Mouse (Mus musculus) hindbrain, postnatal 0 days (tissue): ENCODE results near the gene BC030867. TPM values are rescaled to one million over a fixed set of nuclear protein-coding genes. Genes with fewer than 3 reads are reported as not detected.
"Not testable (repeated sequence)": the region's sequence is repeated elsewhere in the genome, so short reads cannot be mapped to it uniquely, and the experiment has no call there.

ENCODE experiments used
- ATAC-seq: fragments of 200-750 bp; cut with Nextera tagmentation; 2 replicates; pipeline ENCODE4 v1.8.0; 2017; ENCODE audit warnings: mild to moderate bottlenecking, moderate TSS enrichment, moderate library complexity
- DNase-seq: peaks from one replicate; pipeline ENCODE4 v3.0.0-alpha.2; 2015; ENCODE audit warnings: low spot score
- H3K27ac ChIP-seq: fragments of 300-500 bp; sonication (generic); 2 replicates; pipeline ENCODE4 v1.5.1; 2014; ENCODE audit warnings: mild to moderate bottlenecking
- H3K27me3 ChIP-seq: fragments of 300-500 bp; sonication (generic); 2 replicates; pipeline ENCODE4 v1.6.1; 2014; ENCODE audit warnings: low read length, mixed read lengths; ENCODE audit not compliant: insufficient read depth
- H3K36me3 ChIP-seq: fragments of 300-500 bp; sonication (generic); 2 replicates; pipeline ENCODE4 v1.6.1; 2014; ENCODE audit warnings: low read length, mixed read lengths; ENCODE audit not compliant: insufficient read depth
- H3K4me1 ChIP-seq: fragments of 300-500 bp; sonication (generic); 2 replicates; pipeline ENCODE4 v1.6.1; 2014; ENCODE audit warnings: antibody characterized with exemption, low read length, mixed read lengths; ENCODE audit not compliant: insufficient read depth
- H3K4me2 ChIP-seq: fragments of 300-500 bp; sonication (generic); 2 replicates; pipeline ENCODE4 v1.6.1; 2014; ENCODE audit warnings: low read depth, mild to moderate bottlenecking, low read length, moderate library complexity, mixed read lengths
- H3K4me3 ChIP-seq: fragments of 300-500 bp; sonication (generic); 2 replicates; pipeline ENCODE4 v1.5.1; 2014; ENCODE audit warnings: low read length
- H3K9ac ChIP-seq: fragments of 300-500 bp; sonication (generic); replicated peaks from 2 replicates; pipeline ENCODE4 v1.6.1; 2014; ENCODE audit warnings: mild to moderate bottlenecking, low read length, moderate library complexity, mixed read lengths
- H3K9me3 ChIP-seq: fragments of 300-500 bp; sonication (generic); 2 replicates; pipeline ENCODE4 v1.6.1; 2016; ENCODE audit warnings: low read length, mixed read lengths
- CTCF ChIP-seq: IDR thresholded peaks from 2 replicates; pipeline ENCODE4 v1.5.1; 2016; ENCODE audit warnings: antibody characterized with exemption, control low read depth, low read depth
- WGBS: fragments of 180-500 bp; shearing (Covaris S2); extraction: QIAGEN DNeasy Blood & Tissue Kit; methylation state at CpG from one replicate; pipeline ENCODE4 v1.1.7; 2014; 5-methylcytosine and 5-hydroxymethylcytosine counted together
- polyA plus RNA-seq: library from polyadenylated mRNA; unstranded; fragments of >200 nt; fragmentation: Nextera tagmentation; extraction: Ambion mirVana; gene quantifications from 2 replicates; pipeline ENCODE4 v1.2.1, GENCODE M21; 2015
- total RNA-seq: library from RNA; depleted of rRNA; stranded (reverse); fragments of >200 nt; gene quantifications from 2 replicates; pipeline ENCODE4 v1.2.3, GENCODE M21; 2014

BC030867 gene
- total and polyA plus RNA-seq, 2 experiments from 2014 or later, result 2.3 to 2.4 TPM

DNA sequence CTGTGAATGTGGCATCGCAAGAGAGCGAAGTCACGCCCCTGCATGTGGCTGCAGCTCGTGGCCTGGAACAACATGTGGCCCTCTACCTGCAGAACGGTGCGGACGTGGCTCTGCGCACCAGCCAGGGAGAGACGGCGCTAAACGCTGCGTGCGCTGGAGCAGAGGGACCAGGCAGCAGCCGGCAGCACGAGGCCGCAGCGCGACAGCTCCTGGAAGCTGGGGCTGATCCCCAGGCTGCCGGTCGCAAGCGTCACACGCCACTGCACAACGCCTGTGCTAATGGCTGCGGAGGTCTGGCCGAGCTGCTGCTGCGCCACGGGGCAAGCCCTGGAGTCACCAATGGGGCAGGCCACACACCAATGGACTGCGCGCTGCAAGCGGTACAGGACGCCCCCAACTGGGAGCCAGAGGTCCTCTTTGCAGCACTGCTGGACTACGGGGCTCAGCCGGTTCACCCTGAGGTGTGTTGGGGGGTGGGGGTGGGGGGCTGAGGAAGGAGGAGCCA is 27.8 kb downstream of the BC030867 start:
- H3K9ac ChIP-seq, result peak overlapping the region; percentile 47
- H3K27me3 ChIP-seq, result no peaks in the 10 kb centered on the region
- TF ChIP-seq CTCF, result no peak
- 0 out of 2 replicates have a peak overlapping the region, but pooled peaks have one; percentile 33 for H3K27ac ChIP-seq
- H3K4me2 ChIP-seq, result peak overlapping the region; percentile 68
- peak; percentile 70 for ATAC-seq
- no peaks in the 10 kb centered on the region for H3K36me3 ChIP-seq
- DNase-seq, result peak; percentile 59
- H3K4me3 ChIP-seq, result peak overlapping the region; percentile 33
- WGBS, result under 1% methylated on average over 33 of the region's 33 CpGs
- no peaks in the 10 kb centered on the region for H3K9me3 ChIP-seq
- H3K4me1 ChIP-seq, result 0 out of 2 replicates have a peak, but pooled peaks cover 5% of the 10 kb centered on the region

GRCm38 (mm10) chr11:102277754-102278153 is 29.1 kb downstream of the BC030867 start:
- H3K36me3 ChIP-seq, result no peaks in the 10 kb centered on the region
- H3K27ac ChIP-seq, result no peak overlapping the region
- no peak for ATAC-seq
- DNase-seq, result peak; percentile 33
- no peaks in the 10 kb centered on the region for H3K27me3 ChIP-seq
- WGBS, result 37% methylated on average over 11 of the region's 12 CpGs
- no peak for TF ChIP-seq CTCF
- no peak overlapping the region for H3K9ac ChIP-seq
- H3K4me3 ChIP-seq, result no peak overlapping the region
- H3K9me3 ChIP-seq, result no peaks in the 10 kb centered on the region
- 0 out of 2 replicates have a peak, but pooled peaks cover 5% of the 10 kb centered on the region for H3K4me1 ChIP-seq
- H3K4me2 ChIP-seq, result no peak overlapping the region

GRCm38 (mm10) chr11:102279595-102279994 is 30.9 kb downstream of the BC030867 start:
- Histone ChIP-seq H3K4me3 (no peak overlapping the region), H3K27ac (no peak overlapping the region), H3K9ac (no peak overlapping the region), H3K27me3 (no peaks in the 10 kb centered on the region), H3K36me3 (no peaks in the 10 kb centered on the region), H3K9me3 (no peaks in the 10 kb centered on the region), H3K4me1 (0 out of 2 replicates have a peak, but pooled peaks cover 5% of the 10 kb centered on the region), H3K4me2 (no peak overlapping the region)
- 93% methylated on average over 3 of the region's 3 CpGs for WGBS
- DNase-seq, result no peak
- no peak for TF ChIP-seq CTCF
- no peak for ATAC-seq

GRCm38 (mm10) chr11:102280267-102280666 is 31.6 kb downstream of the BC030867 start:
- 73% methylated on average over 6 of the region's 6 CpGs for WGBS

GRCm38 (mm10) chr11:102283922-102284321 is 35.2 kb downstream of the BC030867 start:
- Histone ChIP-seq H3K27ac (peak overlapping the region; percentile 80; the same call in 1 of the 2 replicates), H3K4me2 (peak overlapping the region; percentile 93), H3K9me3 (no peaks in the 10 kb centered on the region), H3K36me3 (peaks cover 10% of the 10 kb centered on the region), H3K27me3 (no peaks in the 10 kb centered on the region), H3K9ac (no peak overlapping the region), H3K4me1 (peaks cover 5% of the 10 kb centered on the region; the same call in 1 of the 2 replicates), H3K4me3 (peak overlapping the region; percentile 63; the same call in 1 of the 2 replicates)
- ATAC-seq (no peak), DNase-seq (no peak)
- 85% methylated on average over 6 of the region's 6 CpGs for whole genome bisulfite sequencing
- no peak; the same call in 1 of the 2 replicates for TF ChIP-seq CTCF

More at GRCm38 (mm10) chr11:102280267-102280666, 31.6 kb downstream of the BC030867 start:
- not testable (repeated sequence) for H3K4me1 ChIP-seq, ATAC-seq, H3K9me3 ChIP-seq, H3K27ac ChIP-seq, H3K4me3 ChIP-seq, H3K27me3 ChIP-seq, H3K36me3 ChIP-seq, H3K4me2 ChIP-seq, H3K9ac ChIP-seq, DNase-seq

DNA sequence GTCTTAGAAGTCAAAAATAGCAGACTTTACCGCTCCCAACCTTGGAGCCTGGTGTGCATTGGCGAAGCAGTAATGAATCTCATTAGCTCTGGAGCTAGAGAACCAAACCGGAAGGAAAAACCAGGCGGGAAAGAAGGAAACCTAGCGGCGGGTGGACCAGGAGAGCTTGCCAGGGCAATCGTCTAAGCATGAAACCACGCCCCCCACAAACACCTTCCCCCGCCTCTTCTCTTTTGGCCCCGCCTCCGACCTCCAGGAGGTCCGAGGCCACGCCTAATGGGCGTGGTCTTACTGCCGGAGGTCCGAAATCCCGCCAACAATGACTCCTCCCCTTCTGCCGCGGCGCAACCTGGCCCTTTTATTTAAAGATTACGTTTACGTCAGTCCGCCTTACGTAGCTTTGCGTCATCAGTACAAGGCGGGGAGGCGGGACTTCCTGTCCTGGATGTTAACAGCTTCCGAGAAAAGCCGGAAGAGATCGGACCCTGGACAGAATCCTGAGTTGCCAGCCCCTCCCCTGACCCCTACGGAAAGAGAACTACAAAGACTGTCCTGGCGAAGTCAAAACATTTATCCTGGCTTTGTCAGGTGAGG is 35.9 kb downstream of the BC030867 start, which contains the start of gene Tmub2:
TSS of gene Tmub2 (plus strand) at position 431 of the 594 bp plus-strand sequence.
- no peaks in the 10 kb centered on the region for H3K9me3 ChIP-seq
- H3K4me3 ChIP-seq, result peak within 1 kb of the TSS; percentile 63
- peak within 1 kb of the TSS; percentile 72 for H3K9ac ChIP-seq
- H3K4me1 ChIP-seq, result peaks cover 5% of the 10 kb centered on the region; the same call in 1 of the 2 replicates
- H3K36me3 ChIP-seq, result peaks cover 10% of the 10 kb centered on the region
- ATAC-seq, result peak; percentile 95
- under 1% methylated on average over 32 of the region's 32 CpGs for WGBS
- H3K27ac ChIP-seq, result peak within 1 kb of the TSS; percentile 80
- peak; percentile 99 for DNase-seq
- TF ChIP-seq CTCF, result peak; percentile 23; the same call in 1 of the 2 replicates
- H3K4me2 ChIP-seq, result peak within 1 kb of the TSS; percentile 93
- no peaks in the 10 kb centered on the region for H3K27me3 ChIP-seq
